Mouse (Mus musculus) spleen, adult 2 months (tissue): ENCODE data around the gene Daam2.

Source experiments
- CTCF ChIP-seq: fragments of 200-500 bp; IDR thresholded peaks from 2 replicates; pipeline ENCODE4 v1.5.1; 2011; ENCODE audit warnings: mild to moderate bottlenecking, inconsistent platforms; ENCODE audit not compliant: insufficient read depth, insufficient read length, insufficient replicate concordance; ENCODE audit errors: extremely low read depth
- POLR2A ChIP-seq: fragments of 200-500 bp; IDR thresholded peaks from 2 replicates; pipeline ENCODE4 v1.6.1; 2011; ENCODE audit warnings: low read depth, low read length, inconsistent platforms

GRCm38 (mm10) chr17:49528503-49529205, 35.5 kb downstream of the Daam2 start:
- TF ChIP-seq POLR2A (no peak), CTCF (no peak)
